Mouse (Mus musculus) heart, postnatal 4 days (tissue): Measurements from ENCODE around the gene Man2b1. TPM values are rescaled to one million over a fixed set of nuclear protein-coding genes. Genes with fewer than 3 reads are reported as not detected.

Experiments
- DNase-seq: peaks from one replicate; pipeline ENCODE4 v3.0.0; 2021
- total RNA-seq, 2 experiments: library from RNA; stranded (reverse); gene quantifications; 2 replicates each; pipeline ENCODE4 v1.2.3; 2021

Gene Man2b1
- total RNA-seq: 10 to 100 TPM; 26.5 to 29.9 TPM

- DNase-seq: peak; percentile 89
Observed at GRCm38 (mm10) chr8:85083108-85083813, at the start of gene Man2b1. TSS of gene Man2b1 (plus strand) at chr8:85083270.

DNA sequence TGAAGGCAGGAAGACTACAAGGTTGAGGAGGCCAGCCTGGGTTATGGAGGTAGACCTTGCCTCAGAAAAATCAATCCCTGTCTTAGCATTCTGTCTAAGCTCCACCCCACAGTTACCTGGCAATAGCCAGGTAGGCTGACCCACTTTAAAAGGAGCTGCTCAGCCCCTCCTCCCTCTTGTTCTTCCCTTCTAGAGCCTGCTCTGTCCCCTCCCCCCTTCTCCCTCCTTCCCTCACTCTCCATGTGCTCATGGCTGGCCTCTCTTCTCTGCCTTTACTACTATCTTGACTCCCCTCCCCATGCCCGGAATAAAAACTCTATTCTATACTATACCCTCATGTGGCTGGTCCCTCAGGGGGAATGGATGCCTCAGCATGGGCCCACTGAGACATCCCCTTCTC is 49.2 kb upstream of the Man2b1 start:
- no peak for DNase-seq

DNA sequence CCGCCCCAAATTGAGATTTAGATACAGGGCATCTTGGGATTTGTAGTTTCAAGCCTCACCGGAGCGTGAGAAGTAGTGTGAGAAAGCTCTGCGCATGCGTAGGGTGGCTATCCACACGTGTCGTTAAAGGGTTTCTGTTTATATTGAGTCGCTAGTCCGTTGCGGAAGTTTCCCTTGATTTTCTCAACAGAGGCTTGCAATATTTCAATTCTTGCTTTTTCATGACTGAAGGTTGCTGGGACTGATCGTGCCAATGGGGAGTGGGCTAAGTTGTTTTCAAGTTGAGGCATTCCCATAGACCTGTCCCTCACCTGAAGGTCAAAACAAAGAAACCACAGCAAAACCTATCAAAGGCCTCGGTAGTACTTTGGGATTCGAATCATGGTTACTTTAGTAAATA is 48.3 kb upstream of the Man2b1 start:
- DNase-seq: peak; percentile 80

- DNase-seq: no peak
Observed at GRCm38 (mm10) chr8:85035165-85035727, 47.8 kb upstream of the Man2b1 start.

GRCm38 (mm10) chr8:85035728-85036310 is 47.3 kb upstream of the Man2b1 start:
- DNase-seq: no peak

DNA sequence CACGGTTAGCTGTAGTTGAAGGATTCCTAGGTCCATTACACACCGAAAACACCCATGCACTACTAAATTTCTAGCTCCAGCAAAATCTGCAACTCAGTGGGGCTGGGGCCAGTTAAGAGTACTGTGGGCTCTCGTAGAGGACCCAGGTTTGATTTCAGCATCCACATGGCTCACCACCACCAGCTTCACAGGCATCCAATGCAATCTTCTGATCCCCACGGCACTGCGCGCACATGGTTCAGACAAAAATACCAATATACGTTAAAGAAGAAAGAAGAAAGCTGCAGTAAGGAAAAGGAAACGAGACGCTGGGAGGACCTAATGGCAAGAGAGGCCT is 46.7 kb upstream of the Man2b1 start:
- no peak for DNase-seq

- peak; percentile 89 for DNase-seq
Observed at GRCm38 (mm10) chr8:85036718-85037365, 46.2 kb upstream of the Man2b1 start, which contains the start of gene Tnpo2. TSS of gene Tnpo2 (plus strand) at chr8:85036915.

GRCm38 (mm10) chr8:85037366-85037680 is 45.7 kb upstream of the Man2b1 start:
- no peak for DNase-seq

DNA sequence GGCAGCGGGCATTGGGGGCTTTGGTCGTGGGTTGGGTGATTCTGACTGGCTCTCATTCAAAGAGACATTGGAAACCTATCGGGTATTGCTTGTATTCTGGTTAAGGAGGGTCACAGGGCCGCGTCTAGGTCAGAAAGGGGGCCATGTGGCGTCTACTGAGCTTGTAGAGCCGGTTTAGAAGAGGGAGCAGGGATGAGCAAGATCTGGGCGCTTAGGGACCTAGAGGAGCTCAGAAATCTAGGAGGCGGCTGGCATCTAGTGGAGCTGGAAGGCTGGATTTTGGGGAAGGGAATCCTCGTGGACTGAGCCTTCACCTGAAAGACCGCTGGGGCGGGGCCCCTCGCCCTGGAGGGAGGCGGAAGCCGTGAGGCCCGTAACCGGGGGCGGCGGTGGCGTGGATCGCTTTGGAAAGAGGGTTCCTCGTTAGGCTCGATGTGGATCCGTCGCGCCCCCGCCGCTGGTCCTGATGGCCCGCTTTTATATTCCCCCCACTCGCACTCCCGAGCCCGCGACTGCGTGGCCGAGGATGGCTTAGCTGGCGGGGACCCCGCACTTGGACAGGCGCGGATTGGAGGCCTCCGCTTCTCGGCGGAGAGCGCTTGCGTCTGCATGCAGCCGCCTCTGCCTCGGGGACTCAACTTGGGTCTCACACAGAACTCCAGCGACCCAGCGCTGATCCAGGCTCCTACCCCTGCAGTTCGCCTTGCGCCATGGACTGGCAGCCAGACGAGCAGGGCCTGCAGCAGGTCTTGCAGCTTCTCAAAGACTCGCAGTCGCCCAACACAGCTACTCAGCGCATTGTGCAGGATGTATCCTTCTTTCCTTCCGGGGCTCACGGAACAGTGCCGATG is 45.2 kb upstream of the Man2b1 start:
- peak; percentile 59 for DNase-seq

GRCm38 (mm10) chr8:85043619-85044018 is 39.5 kb upstream of the Man2b1 start:
- no peak for DNase-seq

DNA sequence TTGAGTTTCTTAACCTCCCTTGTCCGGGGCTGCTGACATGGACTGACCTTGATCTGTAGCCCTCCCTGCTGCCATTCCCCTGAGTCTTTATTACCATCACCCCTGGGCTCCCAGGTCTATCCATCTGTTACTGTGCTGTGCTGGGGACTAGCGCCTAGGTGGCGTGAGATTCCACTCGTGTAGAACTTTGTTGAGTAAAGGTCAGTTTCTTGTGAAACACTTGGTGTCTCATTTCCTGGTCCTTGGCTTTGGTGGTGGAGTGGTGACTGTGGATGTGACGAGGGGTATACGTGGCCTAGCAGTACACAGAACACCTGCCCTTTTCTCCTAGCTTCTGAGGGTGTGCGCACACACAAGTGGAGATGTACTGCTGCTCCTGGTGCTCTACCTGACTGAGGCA is 25.7 kb upstream of the Man2b1 start:
- no peak for DNase-seq

DNA sequence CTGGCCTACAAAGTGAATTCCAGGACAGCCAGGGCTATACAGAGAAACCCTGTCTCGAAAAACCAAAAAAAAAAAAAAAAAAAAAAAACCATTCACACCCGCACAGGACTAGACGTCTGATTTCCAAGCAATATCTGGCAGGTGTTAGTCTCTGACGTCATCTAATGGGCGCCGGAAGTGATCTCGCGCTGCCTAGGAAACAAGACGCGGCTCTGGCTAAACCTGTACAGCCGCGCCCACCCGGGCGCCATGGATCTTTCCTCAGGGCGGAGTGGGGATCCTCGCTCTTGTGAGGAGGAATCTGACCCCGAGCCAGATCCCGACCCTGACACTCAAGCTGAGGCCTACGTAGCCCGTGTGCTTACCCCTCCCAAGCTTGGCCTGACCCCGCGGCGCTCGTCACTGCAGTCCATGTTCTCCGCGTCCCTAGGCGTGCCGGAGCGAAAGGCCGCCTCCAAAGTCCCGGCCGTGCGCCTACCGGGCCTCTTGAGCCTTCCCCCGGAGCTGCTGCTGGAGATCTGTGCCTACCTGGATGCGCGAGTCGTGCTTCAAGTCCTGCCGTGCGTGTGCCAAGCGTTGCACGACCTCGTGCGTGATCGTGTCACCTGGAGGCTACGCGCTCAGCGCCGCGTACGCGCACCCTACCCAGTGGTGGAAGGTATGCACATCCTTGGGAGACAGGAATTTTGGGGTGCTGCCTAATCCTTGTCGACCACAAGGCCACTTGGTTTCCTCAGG is 23.0 kb upstream of the Man2b1 start, which contains the start of gene Fbxw9:
TSS of gene Fbxw9 (plus strand) at position 177 of the 738 bp plus-strand sequence.
- peak; percentile 91 for DNase-seq

- DNase-seq: no peak
Observed at GRCm38 (mm10) chr8:85062603-85063002, 20.5 kb upstream of the Man2b1 start.

- no peak for DNase-seq
Observed at GRCm38 (mm10) chr8:85065213-85065612, 17.9 kb upstream of the Man2b1 start.

GRCm38 (mm10) chr8:85067155-85067554 is 15.9 kb upstream of the Man2b1 start:
- no peak for DNase-seq

DNA sequence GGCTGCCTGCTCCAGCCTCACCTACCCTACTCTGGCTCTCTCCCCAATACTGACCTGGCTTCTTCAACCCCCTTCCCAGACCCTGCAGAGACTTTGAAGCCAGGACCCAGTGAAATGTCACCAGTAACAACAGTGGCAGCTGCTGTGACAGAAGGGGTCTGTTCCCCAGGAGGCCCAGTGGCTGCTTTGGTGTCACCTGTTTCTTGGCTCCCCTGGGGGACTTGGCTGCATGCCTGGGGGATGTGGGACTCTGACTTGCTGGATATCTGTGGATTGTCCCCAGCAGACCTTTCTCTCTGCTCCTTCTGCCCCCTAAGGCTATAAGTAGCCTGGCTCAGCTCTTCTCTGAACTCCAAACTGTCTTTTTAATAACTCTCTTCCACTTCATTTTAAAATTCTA is 15.1 kb upstream of the Man2b1 start, which contains the start of gene Gm5741:
TSS of gene Gm5741 (minus strand) at position 1 of the 400 bp plus-strand sequence.
- DNase-seq: no peak

DNA sequence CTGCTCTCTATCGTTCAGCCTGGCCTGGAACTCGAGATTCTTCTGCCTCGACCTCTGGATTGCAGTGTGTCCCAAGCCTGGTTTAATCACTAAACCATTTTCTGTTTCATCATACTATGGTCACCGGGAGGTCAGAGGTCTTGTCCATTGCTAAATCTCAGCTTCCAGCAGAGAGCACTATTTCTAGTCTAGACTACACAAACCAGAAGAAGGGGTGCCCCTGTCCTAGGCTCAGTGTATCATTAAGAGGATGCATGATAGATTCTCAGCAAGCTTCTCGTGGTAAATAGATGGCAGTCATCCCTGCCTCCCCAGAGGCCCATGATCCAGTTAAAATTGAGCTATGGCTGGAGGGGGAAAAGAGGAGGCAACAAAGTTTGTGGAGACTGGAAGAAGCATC is 12.0 kb upstream of the Man2b1 start:
- no peak for DNase-seq

DNA sequence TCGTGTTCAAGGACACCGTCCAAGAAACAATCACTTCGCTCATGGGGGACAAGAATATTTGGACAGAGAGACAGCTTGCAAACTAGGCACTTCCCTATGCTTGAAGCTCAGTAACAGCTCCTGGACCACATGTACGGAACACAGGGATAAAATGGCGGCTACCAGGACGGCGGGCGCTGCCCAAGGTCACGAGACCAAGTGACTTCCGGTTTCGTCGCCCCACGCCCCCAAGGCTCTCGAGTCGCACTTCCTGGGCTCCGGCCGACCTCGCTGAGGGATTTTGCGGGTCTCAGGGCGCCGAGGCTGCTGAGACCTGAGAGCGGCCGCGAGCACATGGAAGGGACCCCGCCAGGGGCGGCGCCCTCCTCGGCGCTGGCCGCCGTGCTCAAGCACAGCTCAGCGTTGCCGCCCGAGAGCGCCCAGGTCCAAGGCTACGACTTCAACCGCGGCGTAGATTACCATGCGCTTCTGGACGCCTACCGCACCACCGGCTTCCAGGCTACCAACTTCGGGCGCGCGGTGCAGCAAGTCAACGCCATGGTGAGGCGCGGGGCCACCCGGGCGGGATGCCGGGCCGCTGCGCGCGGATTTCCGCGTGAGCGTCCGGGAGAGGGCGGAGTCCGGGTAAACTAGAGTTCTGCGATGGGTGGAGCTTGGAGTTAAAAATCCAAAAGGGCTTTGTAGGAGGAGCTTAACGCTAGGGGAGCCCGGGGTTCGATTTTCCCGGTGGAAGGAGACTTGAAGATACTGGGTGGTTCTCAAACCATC is 11.4 kb upstream of the Man2b1 start, which contains the start of gene Dhps:
TSS of gene Dhps (plus strand) at position 244 of the 768 bp plus-strand sequence.
- peak; percentile 92 for DNase-seq

DNA sequence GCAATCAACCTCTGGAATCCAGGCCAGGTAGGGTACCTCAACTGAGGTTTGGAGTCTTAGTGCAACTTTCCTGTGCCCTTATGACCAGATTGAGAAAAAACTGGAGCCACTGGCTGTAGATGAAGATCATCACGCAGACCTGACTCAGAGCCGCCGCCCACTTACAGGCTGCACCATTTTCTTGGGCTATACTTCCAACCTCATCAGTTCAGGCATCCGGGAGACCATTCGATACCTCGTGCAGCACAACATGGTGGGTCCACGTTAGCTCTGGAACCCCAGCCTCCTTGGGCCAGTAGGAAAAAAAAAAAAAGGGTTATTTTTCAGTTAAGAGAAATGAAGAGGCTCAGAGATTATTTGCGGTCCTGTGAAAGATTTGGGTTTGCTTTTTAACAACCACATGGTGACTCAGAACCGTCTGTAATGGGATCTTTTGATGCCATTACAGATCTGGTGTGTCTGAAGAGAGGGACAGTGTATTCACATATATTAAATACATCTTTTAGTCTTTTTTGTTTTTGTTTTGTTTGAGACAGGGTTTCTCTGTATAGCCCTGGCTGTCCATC is 10.6 kb upstream of the Man2b1 start:
- no peak for DNase-seq

GRCm38 (mm10) chr8:85073041-85073612 is 9.9 kb upstream of the Man2b1 start:
- no peak for DNase-seq
